11 mouse cellular contexts compared by ENCODE assay signal in genomic region chr1:74857201-74857600, GRCm38 (mm10). TPM values are rescaled to one million over a fixed set of nuclear protein-coding genes. Genes with fewer than 3 reads are reported as not detected.
DNase-seq lines count a peak whose midpoint lies in the region; ATAC-seq lines count a peak whose summit lies in the region.
"Had no signal": no experiment of that assay in that cellular context is flagged by ENCODE, and none has a peak within 500 bp of the region (broad histone marks: within the 10 kb centered on the region; RNA-seq: fewer than 3 reads in every experiment).

No protein-coding gene starts in this region.

- WGBS in embryonic facial prominence, embryonic 13.5 days = 2% methylated on average over 20 of the region's 20 CpGs
- 2% methylated on average over 20 of the region's 20 CpGs for WGBS in midbrain, embryonic 11.5 days

- no peak overlapping the region for H3K4me2 ChIP-seq in embryonic facial prominence, embryonic 13.5 days
- peak overlapping the region; percentile 79 for H3K4me2 ChIP-seq in midbrain, embryonic 11.5 days

- peaks cover 91% of the 10 kb centered on the region for H3K27me3 ChIP-seq in embryonic facial prominence, embryonic 13.5 days
- peaks cover 5% of the 10 kb centered on the region; the same call in 1 of the 2 replicates for H3K27me3 ChIP-seq in midbrain, embryonic 11.5 days (ENCODE audit: control insufficient read depth, insufficient read depth, low read length)

- no peaks in the 10 kb centered on the region for H3K36me3 ChIP-seq in embryonic facial prominence, embryonic 13.5 days
- no peaks in the 10 kb centered on the region for H3K36me3 ChIP-seq in midbrain, embryonic 11.5 days (ENCODE audit: control insufficient read depth, insufficient read depth, low read length)

- peaks cover 39% of the 10 kb centered on the region for H3K4me1 ChIP-seq in embryonic facial prominence, embryonic 13.5 days
- H3K4me1 ChIP-seq in midbrain, embryonic 11.5 days (ENCODE audit: control insufficient read depth, insufficient read depth, low read length) = peaks cover 41% of the 10 kb centered on the region

- H3K4me3 ChIP-seq in embryonic facial prominence, embryonic 13.5 days = peak overlapping the region; percentile 3; the same call in 1 of the 2 replicates
- H3K4me3 ChIP-seq in midbrain, embryonic 11.5 days (ENCODE audit: low read depth, low read length) = peak overlapping the region; percentile 67

- no peak overlapping the region for H3K27ac ChIP-seq in embryonic facial prominence, embryonic 13.5 days
- H3K27ac ChIP-seq in midbrain, embryonic 11.5 days (ENCODE audit: low read depth, low read length) = no peak overlapping the region

- no peak for ATAC-seq in embryonic facial prominence, embryonic 13.5 days (ENCODE audit: insufficient number of reproducible peaks, insufficient read depth, low FRiP score, low TSS enrichment, low read depth)
- ATAC-seq in midbrain, embryonic 11.5 days (ENCODE audit: low FRiP score) = no peak

- H3K9me3 ChIP-seq in embryonic facial prominence, embryonic 13.5 days = no peaks in the 10 kb centered on the region
- H3K9me3 ChIP-seq in midbrain, embryonic 11.5 days (ENCODE audit: control insufficient read depth, low read length) = no peaks in the 10 kb centered on the region

- peak; percentile 7 for DNase-seq in adrenal gland, postnatal 25 days
- DNase-seq in adrenal gland, postnatal 4 days (ENCODE audit: low spot score in 2 of 2) = no peak
- DNase-seq in ES-CJ7 (ENCODE audit: low read depth, low spot score) = peak; percentile 50
- no peak for DNase-seq in midbrain, embryonic 11.5 days (ENCODE audit: low spot score, missing footprints)
- DNase-seq in spleen, postnatal 10 days (ENCODE audit: low spot score in 2 of 2) = no peak
- no peak for DNase-seq in lung, postnatal 4 days
- DNase-seq in lung, postnatal 36 days = no peak
- DNase-seq: lung, postnatal 10 days had no signal

- H3K9ac ChIP-seq in embryonic facial prominence, embryonic 13.5 days = no peak overlapping the region
- H3K9ac ChIP-seq in midbrain, embryonic 11.5 days (ENCODE audit: low read length) = peak overlapping the region; percentile 84

RNA-seq across cellular contexts. Expression of gene Cdk5r2, which starts 2.5 kb away (rescaled TPM):
- 4.3 and 5.1 TPM in 2 replicates for total RNA-seq in adrenal gland, postnatal 25 days (2021)
- total RNA-seq in adrenal gland, postnatal 4 days (2021) = 10 to 100 TPM in 1 of 2 experiments, 1 to 10 TPM in 1; 6.6 to 10.1 TPM
- polyA plus RNA-seq in embryonic facial prominence, embryonic 13.5 days (2015; fragmentation: Nextera tagmentation; extraction: Ambion mirVana) = 0.10 and 0.14 TPM in 2 replicates
- 5.7 and 5.8 TPM in 2 replicates for polyA plus RNA-seq in midbrain, embryonic 11.5 days (2014; fragmentation: Nextera tagmentation; extraction: Ambion mirVana)

RNA-seq across cellular contexts. Expression of gene Fev, which starts 28.0 kb away (rescaled TPM):
- total RNA-seq in adrenal gland, postnatal 25 days (2021) = 1.7 and 1.8 TPM in 2 replicates
- 1 to 10 TPM; 2.1 to 3.4 TPM for total RNA-seq in adrenal gland, postnatal 4 days (2021)
- polyA plus RNA-seq in embryonic facial prominence, embryonic 13.5 days (2015; fragmentation: Nextera tagmentation; extraction: Ambion mirVana) = not detected in 2 replicates
- polyA plus RNA-seq in midbrain, embryonic 11.5 days (2014; fragmentation: Nextera tagmentation; extraction: Ambion mirVana) = 0.41 and 0.69 TPM in 2 replicates
- total RNA-seq: layer of hippocampus, postnatal 25 days had no signal

RNA-seq across cellular contexts. Expression of gene Cryba2, which starts 35.7 kb away (rescaled TPM):
- 2.2 TPM in 1 of 2 replicates, not detected in the other for total RNA-seq in adrenal gland, postnatal 25 days (2021)
- total RNA-seq in adrenal gland, postnatal 4 days (2021) = 1 to 10 TPM; 2.0 to 3.3 TPM
- not detected in 2 replicates for polyA plus RNA-seq in embryonic facial prominence, embryonic 13.5 days (2015; fragmentation: Nextera tagmentation; extraction: Ambion mirVana)
- polyA plus RNA-seq in midbrain, embryonic 11.5 days (2014; fragmentation: Nextera tagmentation; extraction: Ambion mirVana) = 0.19 TPM in 1 of 2 replicates, not detected in the other
- polyA plus RNA-seq: heart, embryonic 11.5 days had no signal

Comparison
In these comparisons a context has a peak if more than half of its experiments do, and no peak if none do; other contexts are left out.
1. DNase-seq: peak in adrenal gland, postnatal 25 days (single experiment) and ES-CJ7 (single experiment); none in adrenal gland, postnatal 4 days (0 of 2), midbrain, embryonic 11.5 days (single experiment), spleen, postnatal 10 days (0 of 2), lung, postnatal 4 days (0 of 2) and lung, postnatal 36 days (single experiment).